Mouse (Mus musculus): ENCODE measurements around the gene Fam206a. TPM values are rescaled to one million over a fixed set of nuclear protein-coding genes. Genes with fewer than 3 reads are reported as not detected.
A peak's percentile ranks its signal among the peaks of the same experiment; 100 is the strongest.

The Fam206a gene
- polyA plus RNA-seq, 1 experiment from 2014 or later = 18.3 TPM

- Histone ChIP-seq H3K4me1 (replicated peaks; ENCODE audit: control insufficient read depth, insufficient read depth, low read length) (peaks cover 7% of the 10 kb centered on the region), H3K9ac (ENCODE audit: low read depth, low read length) (peak overlapping the region; percentile 84), H3K4me2 (peak overlapping the region; percentile 76), H3K9me3 (ENCODE audit: control insufficient read depth, low read length) (no peaks in the 10 kb centered on the region), H3K36me3 (ENCODE audit: control insufficient read depth, insufficient read depth, low read length) (peaks cover 21% of the 10 kb centered on the region; the same call in 1 of the 2 replicates), H3K4me3 (ENCODE audit: low read depth, low read length) (peak overlapping the region; percentile 81), H3K27ac (ENCODE audit: low read depth, low read length) (peak overlapping the region; percentile 17; the same call in 1 of the 2 replicates), H3K27me3 (replicated peaks; ENCODE audit: control insufficient read depth, insufficient read depth, low read length) (no peaks in the 10 kb centered on the region)
- WGBS = 1% methylated on average over 25 of the region's 25 CpGs
- no peak for DNase-seq (ENCODE audit: low spot score)
- peak; percentile 42; the same call in 1 of the 2 replicates for ATAC-seq (replicated peaks; ENCODE audit: low FRiP score)
Observed at GRCm38 (mm10) chr4:56802669-56803150, 565 bp downstream of the Fam206a start.

DNA sequence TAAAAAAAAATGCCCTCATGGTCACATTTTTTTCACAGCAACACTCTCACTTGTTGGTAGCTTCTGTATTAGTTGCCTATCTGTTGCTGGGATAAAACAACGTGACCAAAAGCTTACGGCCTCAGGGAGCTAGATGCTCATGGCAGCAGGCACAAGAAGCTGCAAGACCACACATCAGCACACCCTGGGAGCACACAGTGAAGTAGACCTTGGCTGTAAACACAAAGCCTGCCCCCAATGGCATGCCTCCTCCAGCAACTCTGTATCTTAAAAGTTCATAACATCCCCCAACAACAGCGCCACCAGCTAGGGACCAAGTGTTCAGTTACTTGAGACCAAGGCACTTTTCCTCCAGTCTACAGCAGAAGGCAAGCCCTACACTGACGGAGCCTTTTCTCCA is 6.9 kb downstream of the Fam206a start:
- Histone ChIP-seq H3K27me3 (replicated peaks; ENCODE audit: control insufficient read depth, insufficient read depth, low read length) (no peaks in the 10 kb centered on the region), H3K9me3 (ENCODE audit: control insufficient read depth, low read length) (no peaks in the 10 kb centered on the region), H3K4me1 (replicated peaks; ENCODE audit: control insufficient read depth, insufficient read depth, low read length) (no peaks in the 10 kb centered on the region), H3K36me3 (ENCODE audit: control insufficient read depth, insufficient read depth, low read length) (peaks cover 11% of the 10 kb centered on the region; the same call in 1 of the 2 replicates), H3K4me3 (ENCODE audit: low read depth, low read length) (no peak overlapping the region), H3K4me2 (no peak overlapping the region), H3K27ac (ENCODE audit: low read depth, low read length) (peak overlapping the region; percentile 13; the same call in 1 of the 2 replicates), H3K9ac (ENCODE audit: low read depth, low read length) (no peak overlapping the region)
- WGBS = 72% methylated on average over 4 of the region's 4 CpGs
- ATAC-seq (replicated peaks; ENCODE audit: low FRiP score) = no peak
- DNase-seq (ENCODE audit: low spot score) = no peak

DNA sequence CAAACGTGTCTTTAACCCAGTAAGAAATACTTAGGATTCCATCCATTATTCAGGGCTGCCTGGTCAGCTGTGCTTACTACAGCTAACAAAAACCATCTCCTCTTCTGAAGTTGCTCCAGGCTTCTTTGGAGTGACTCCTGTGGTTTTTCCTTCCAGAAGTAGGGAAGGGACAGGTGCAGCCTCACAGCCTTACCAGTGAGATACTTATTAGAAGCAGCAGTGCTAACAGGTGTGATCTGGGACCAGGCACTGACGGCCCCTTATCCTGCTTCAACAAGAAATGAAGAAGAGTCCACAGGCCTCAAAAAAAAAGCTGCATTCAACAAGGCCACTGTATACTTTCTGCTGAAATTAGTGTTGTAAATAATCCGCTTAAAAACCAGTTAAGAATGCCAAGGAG is 9.5 kb downstream of the Fam206a start:
- H3K4me3 ChIP-seq (ENCODE audit: low read depth, low read length) = no peak overlapping the region
- no peak for ATAC-seq (replicated peaks; ENCODE audit: low FRiP score)

GRCm38 (mm10) chr4:56812096-56812495 is 10.0 kb downstream of the Fam206a start:
- Histone ChIP-seq H3K9me3 (ENCODE audit: control insufficient read depth, low read length) (no peaks in the 10 kb centered on the region), H3K4me1 (replicated peaks; ENCODE audit: control insufficient read depth, insufficient read depth, low read length) (no peaks in the 10 kb centered on the region), H3K4me3 (ENCODE audit: low read depth, low read length) (no peak overlapping the region), H3K9ac (ENCODE audit: low read depth, low read length) (no peak overlapping the region), H3K27me3 (replicated peaks; ENCODE audit: control insufficient read depth, insufficient read depth, low read length) (no peaks in the 10 kb centered on the region), H3K36me3 (ENCODE audit: control insufficient read depth, insufficient read depth, low read length) (no peaks in the 10 kb centered on the region), H3K27ac (ENCODE audit: low read depth, low read length) (no peak overlapping the region), H3K4me2 (no peak overlapping the region)
- DNase-seq (ENCODE audit: low spot score) = no peak
- ATAC-seq (replicated peaks; ENCODE audit: low FRiP score) = no peak
- 73% methylated on average over 4 of the region's 4 CpGs for WGBS

More for the DNA sequence above, 9.5 kb downstream of the Fam206a start:
- DNase-seq (ENCODE audit: low spot score) = no peak
- Histone ChIP-seq H3K4me2 (no peak overlapping the region), H3K36me3 (ENCODE audit: control insufficient read depth, insufficient read depth, low read length) (peaks cover under 1% of the 10 kb centered on the region; the same call in 1 of the 2 replicates), H3K9ac (ENCODE audit: low read depth, low read length) (no peak overlapping the region), H3K4me1 (replicated peaks; ENCODE audit: control insufficient read depth, insufficient read depth, low read length) (no peaks in the 10 kb centered on the region), H3K27me3 (replicated peaks; ENCODE audit: control insufficient read depth, insufficient read depth, low read length) (no peaks in the 10 kb centered on the region), H3K27ac (ENCODE audit: low read depth, low read length) (no peak overlapping the region), H3K9me3 (ENCODE audit: control insufficient read depth, low read length) (no peaks in the 10 kb centered on the region)
- WGBS = 70% methylated on average over 3 of the region's 3 CpGs

GRCm38 (mm10) chr4:56815131-56815530 is 13.0 kb downstream of the Fam206a start:
- Histone ChIP-seq H3K36me3 (ENCODE audit: control insufficient read depth, insufficient read depth, low read length) (no peaks in the 10 kb centered on the region), H3K4me3 (ENCODE audit: low read depth, low read length) (no peak overlapping the region), H3K4me1 (replicated peaks; ENCODE audit: control insufficient read depth, insufficient read depth, low read length) (no peaks in the 10 kb centered on the region), H3K27me3 (replicated peaks; ENCODE audit: control insufficient read depth, insufficient read depth, low read length) (no peaks in the 10 kb centered on the region), H3K9me3 (ENCODE audit: control insufficient read depth, low read length) (no peaks in the 10 kb centered on the region), H3K27ac (ENCODE audit: low read depth, low read length) (no peak overlapping the region), H3K9ac (ENCODE audit: low read depth, low read length) (no peak overlapping the region), H3K4me2 (no peak overlapping the region)
- WGBS = 90% methylated on average over 8 of the region's 8 CpGs
- ATAC-seq (replicated peaks; ENCODE audit: low FRiP score) (no peak), DNase-seq (ENCODE audit: low spot score) (no peak)

- DNase-seq (ENCODE audit: low spot score) = no peak
- ATAC-seq (replicated peaks; ENCODE audit: low FRiP score) = no peak
- no peaks in the 10 kb centered on the region for H3K27me3 ChIP-seq (replicated peaks; ENCODE audit: control insufficient read depth, insufficient read depth, low read length)
Observed at GRCm38 (mm10) chr4:56820017-56820550, 17.9 kb downstream of the Fam206a start.

GRCm38 (mm10) chr4:56824231-56824630 is 22.1 kb downstream of the Fam206a start:
- Histone ChIP-seq H3K27ac (ENCODE audit: low read depth, low read length) (no peak overlapping the region), H3K9me3 (ENCODE audit: control insufficient read depth, low read length) (no peaks in the 10 kb centered on the region), H3K4me1 (replicated peaks; ENCODE audit: control insufficient read depth, insufficient read depth, low read length) (no peaks in the 10 kb centered on the region), H3K4me2 (no peak overlapping the region), H3K27me3 (replicated peaks; ENCODE audit: control insufficient read depth, insufficient read depth, low read length) (no peaks in the 10 kb centered on the region), H3K36me3 (ENCODE audit: control insufficient read depth, insufficient read depth, low read length) (no peaks in the 10 kb centered on the region), H3K9ac (ENCODE audit: low read depth, low read length) (no peak overlapping the region), H3K4me3 (ENCODE audit: low read depth, low read length) (no peak overlapping the region)
- no peak for DNase-seq (ENCODE audit: low spot score)
- ATAC-seq (replicated peaks; ENCODE audit: low FRiP score) = no peak
- 90% methylated on average over 9 of the region's 9 CpGs for WGBS

More at GRCm38 (mm10) chr4:56820017-56820550, 17.9 kb downstream of the Fam206a start:
- H3K9me3 ChIP-seq (ENCODE audit: control insufficient read depth, low read length) = no peaks in the 10 kb centered on the region
- no peaks in the 10 kb centered on the region for H3K4me1 ChIP-seq (replicated peaks; ENCODE audit: control insufficient read depth, insufficient read depth, low read length)
- H3K27ac ChIP-seq (ENCODE audit: low read depth, low read length) = no peak overlapping the region
- H3K4me3 ChIP-seq (ENCODE audit: low read depth, low read length) = no peak overlapping the region
- H3K9ac ChIP-seq (ENCODE audit: low read depth, low read length) = no peak overlapping the region
- no peaks in the 10 kb centered on the region for H3K36me3 ChIP-seq (ENCODE audit: control insufficient read depth, insufficient read depth, low read length)
- H3K4me2 ChIP-seq = no peak overlapping the region

DNA sequence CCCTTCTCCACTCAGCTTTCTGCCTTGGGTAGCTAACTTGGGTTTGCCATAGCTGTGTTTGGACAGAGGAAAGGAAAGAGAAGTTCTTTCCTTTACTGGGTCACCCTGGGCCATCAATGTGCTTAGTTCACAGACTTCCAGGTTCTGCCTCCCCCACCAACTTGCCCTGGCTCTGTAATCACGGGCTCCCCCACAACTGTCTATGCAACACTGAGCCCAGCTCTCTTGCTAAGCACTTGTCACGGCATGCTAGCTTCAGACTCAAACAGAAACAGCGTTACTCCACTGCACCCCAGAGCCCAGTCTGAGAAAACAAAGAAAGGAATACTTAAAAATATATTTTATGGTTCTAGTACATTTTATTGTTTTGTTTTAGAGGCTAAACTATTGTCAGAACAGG is 26.8 kb downstream of the Fam206a start:
- Histone ChIP-seq H3K9ac (ENCODE audit: low read depth, low read length) (no peak overlapping the region), H3K27ac (ENCODE audit: low read depth, low read length) (no peak overlapping the region), H3K4me3 (ENCODE audit: low read depth, low read length) (no peak overlapping the region), H3K9me3 (ENCODE audit: control insufficient read depth, low read length) (no peaks in the 10 kb centered on the region), H3K36me3 (ENCODE audit: control insufficient read depth, insufficient read depth, low read length) (peaks cover 3% of the 10 kb centered on the region; the same call in 1 of the 2 replicates), H3K27me3 (replicated peaks; ENCODE audit: control insufficient read depth, insufficient read depth, low read length) (no peaks in the 10 kb centered on the region), H3K4me1 (replicated peaks; ENCODE audit: control insufficient read depth, insufficient read depth, low read length) (no peaks in the 10 kb centered on the region), H3K4me2 (no peak overlapping the region)
- WGBS = 85% methylated on average over 3 of the region's 3 CpGs
- ATAC-seq (replicated peaks; ENCODE audit: low FRiP score) (no peak), DNase-seq (ENCODE audit: low spot score) (no peak)

DNA sequence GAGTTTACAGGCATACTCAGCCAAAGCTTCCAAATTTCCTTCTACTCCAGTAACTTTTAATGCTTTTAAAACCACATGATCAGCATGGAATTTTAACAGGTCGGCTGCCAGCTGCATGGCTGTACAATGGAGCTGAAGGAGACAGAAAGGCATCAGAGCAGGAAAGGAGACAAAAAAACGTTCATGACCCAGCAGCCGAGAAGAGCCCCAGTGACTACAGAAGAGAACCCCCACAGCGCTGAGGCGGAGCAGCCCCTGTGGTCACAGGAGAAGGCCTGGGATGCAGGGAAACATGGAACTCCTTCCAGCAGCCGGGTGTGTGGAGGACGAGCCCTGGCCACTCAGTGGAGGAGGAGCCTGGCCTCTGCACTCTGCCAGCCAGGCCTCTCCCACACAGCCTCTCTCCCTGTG is 27.4 kb downstream of the Fam206a start:
- Histone ChIP-seq H3K9me3 (ENCODE audit: control insufficient read depth, low read length) (no peaks in the 10 kb centered on the region), H3K4me1 (replicated peaks; ENCODE audit: control insufficient read depth, insufficient read depth, low read length) (no peaks in the 10 kb centered on the region), H3K27ac (ENCODE audit: low read depth, low read length) (no peak overlapping the region), H3K27me3 (replicated peaks; ENCODE audit: control insufficient read depth, insufficient read depth, low read length) (no peaks in the 10 kb centered on the region), H3K4me2 (no peak overlapping the region), H3K9ac (ENCODE audit: low read depth, low read length) (no peak overlapping the region), H3K36me3 (ENCODE audit: control insufficient read depth, insufficient read depth, low read length) (peaks cover 3% of the 10 kb centered on the region; the same call in 1 of the 2 replicates), H3K4me3 (ENCODE audit: low read depth, low read length) (no peak overlapping the region)
- WGBS = 78% methylated on average over 7 of the region's 7 CpGs
- DNase-seq (ENCODE audit: low spot score) (no peak), ATAC-seq (replicated peaks; ENCODE audit: low FRiP score) (no peak)

Measured in liver, embryonic 11.5 days (tissue).